ENCODE assay signal across 10 mouse cellular contexts in the genomic region with DNA sequence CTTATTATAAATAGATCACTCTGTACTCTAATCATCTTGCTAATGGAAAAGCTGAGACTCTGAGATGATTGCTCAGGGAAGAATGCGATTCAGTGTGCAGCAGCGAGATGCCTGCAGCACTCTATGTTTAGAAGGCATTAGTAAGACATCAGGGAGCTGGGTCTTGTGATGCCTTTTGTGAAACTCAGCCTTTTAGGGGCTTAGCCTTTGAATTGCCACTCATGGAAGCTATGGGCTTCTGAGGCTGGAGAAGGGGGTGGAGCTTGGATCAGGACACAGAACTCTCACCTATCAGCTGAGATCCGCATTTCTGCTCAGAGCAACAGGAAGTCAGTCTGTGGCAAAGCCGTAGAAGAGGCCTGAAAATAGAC.
DNase-seq lines count a peak whose midpoint lies in the region; ATAC-seq lines count a peak whose summit lies in the region.
"Had no signal": no experiment of that assay in that cellular context is flagged by ENCODE, and none has a peak within 500 bp of the region (broad histone marks: within the 10 kb centered on the region; RNA-seq: fewer than 3 reads in every experiment).

No protein-coding gene starts in this region.

- peak overlapping the region; percentile 33 to 60 for H3K27ac ChIP-seq in heart, embryonic 14.5 days (replicated peaks in 1 of 2; ENCODE audit: control insufficient read depth in 1 of 2, insufficient read depth in 1 of 2, low read depth in 2 of 2, low read length in 2 of 2)
- no peak overlapping the region for H3K27ac ChIP-seq in intestine, embryonic 16.5 days (ENCODE audit: low read length)
- H3K27ac ChIP-seq: liver, embryonic 12.5 days had no signal

- ATAC-seq in heart, embryonic 14.5 days (ENCODE audit: insufficient number of reproducible peaks, insufficient read depth, low FRiP score, low read depth) = peak; percentile 64; the same call in 1 of the 2 replicates
- peak; percentile 37; the same call in 1 of the 2 replicates for ATAC-seq in megakaryocyte progenitor cell, adult 5-6 weeks (replicated peaks; ENCODE audit: poor library complexity)
- no peak for ATAC-seq in intestine, embryonic 16.5 days
- ATAC-seq: liver, embryonic 12.5 days had no signal

- no peak for DNase-seq in heart, adult 11 months
- peak; percentile 17 for DNase-seq in right cerebral cortex, adult 18-20 months
- DNase-seq in right cerebral cortex, postnatal 25 days = no peak
- DNase-seq in telencephalon, adult 2 months (ENCODE audit: low read depth, low spot score) = peak; percentile 17
- DNase-seq in layer of hippocampus, adult 9-11 months = no peak

- H3K4me2 ChIP-seq in heart, embryonic 14.5 days (ENCODE audit: low read length) = peak overlapping the region; percentile 44
- H3K4me2 ChIP-seq in intestine, embryonic 16.5 days (ENCODE audit: low read depth, low read length) = no peak overlapping the region
- H3K4me2 ChIP-seq: liver, embryonic 12.5 days had no signal

- 22% methylated on average over 4 of the region's 4 CpGs for WGBS in heart, embryonic 14.5 days
- whole genome bisulfite sequencing in intestine, embryonic 16.5 days = 56% methylated on average over 4 of the region's 4 CpGs

- H3K27me3 ChIP-seq in heart, embryonic 14.5 days (ENCODE audit: control insufficient read depth, insufficient read depth, low read length) = no peaks in the 10 kb centered on the region
- no peaks in the 10 kb centered on the region for H3K27me3 ChIP-seq in intestine, embryonic 16.5 days (replicated peaks; ENCODE audit: control insufficient read depth, insufficient read depth, low read length)
- H3K27me3 ChIP-seq: liver, embryonic 12.5 days had no signal

- peaks cover 13 to 25% of the 10 kb centered on the region in 2 experiments for H3K4me1 ChIP-seq in heart, embryonic 14.5 days (ENCODE audit: control insufficient read depth in 2 of 2, insufficient read depth in 2 of 2, low read length in 2 of 2)
- H3K4me1 ChIP-seq in intestine, embryonic 16.5 days (ENCODE audit: control insufficient read depth, insufficient read depth, low read length) = 0 out of 2 replicates have a peak, but pooled peaks cover 4% of the 10 kb centered on the region
- H3K4me1 ChIP-seq: liver, embryonic 12.5 days had no signal

- no peaks in the 10 kb centered on the region for H3K9me3 ChIP-seq in heart, embryonic 14.5 days (ENCODE audit: control insufficient read depth, low read length)
- H3K9me3 ChIP-seq in intestine, embryonic 16.5 days (ENCODE audit: control insufficient read depth, low read length) = no peaks in the 10 kb centered on the region
- H3K9me3 ChIP-seq: liver, embryonic 12.5 days had no signal

- H3K9ac ChIP-seq in heart, embryonic 14.5 days (ENCODE audit: low read length) = no peak overlapping the region
- H3K9ac ChIP-seq in intestine, embryonic 16.5 days (ENCODE audit: low read depth, low read length) = no peak overlapping the region
- H3K9ac ChIP-seq: liver, embryonic 12.5 days had no signal

- H3K4me3 ChIP-seq in heart, embryonic 14.5 days (ENCODE audit: control insufficient read depth in 1 of 2, insufficient read depth in 1 of 2, low read depth in 1 of 2, low read length in 2 of 2) = no peak overlapping the region
- no peak overlapping the region for H3K4me3 ChIP-seq in intestine, embryonic 16.5 days (ENCODE audit: low read length)
- H3K4me3 ChIP-seq: erythroblast, embryonic 14.5 days; liver, embryonic 12.5 days had no signal

- H3K36me3 ChIP-seq in heart, embryonic 14.5 days (ENCODE audit: control insufficient read depth, insufficient read depth, low read length) = no peaks in the 10 kb centered on the region
- no peaks in the 10 kb centered on the region for H3K36me3 ChIP-seq in intestine, embryonic 16.5 days (ENCODE audit: control insufficient read depth, insufficient read depth, low read length)
- H3K36me3 ChIP-seq: liver, embryonic 12.5 days had no signal

Comparison
In these comparisons a context has a peak if more than half of its experiments do, and no peak if none do; other contexts are left out.
1. DNase-seq: peak in right cerebral cortex, adult 18-20 months (single experiment) and telencephalon, adult 2 months (single experiment); none in heart, adult 11 months (single experiment), right cerebral cortex, postnatal 25 days (single experiment) and layer of hippocampus, adult 9-11 months (single experiment).